Mouse (Mus musculus): ENCODE data around the gene Fbxl17. TPM values are rescaled to one million over a fixed set of nuclear protein-coding genes. Genes with fewer than 3 reads are reported as not detected.

The Fbxl17 gene
- total RNA-seq, 2 experiments from 2014 or later, result 58.0 to 59.9 TPM

GRCm38 (mm10) chr17:63158436-63158835 lies 341.4 kb downstream of the Fbxl17 start:
- intact Hi-C loops (cut with DNase I), result no loop called here
- no peak for DNase-seq (ENCODE audit: low spot score in 2 of 2)

- no peak for DNase-seq (ENCODE audit: low spot score in 2 of 2)
- intact Hi-C loops (cut with DNase I), result no loop called here
These were observed 341.9 kb downstream of the Fbxl17 start for GRCm38 (mm10) chr17:63157906-63158305.

GRCm38 (mm10) chr17:63157019-63157418 lies 342.8 kb downstream of the Fbxl17 start:
- no peak for DNase-seq (ENCODE audit: low spot score in 2 of 2)
- intact Hi-C loops (cut with DNase I), result no loop called here

- DNase-seq (ENCODE audit: low spot score in 2 of 2), result no peak
- intact Hi-C loops (cut with DNase I), result no loop called here
These were observed 353.3 kb downstream of the Fbxl17 start for GRCm38 (mm10) chr17:63146514-63146913.

- intact Hi-C loops (cut with DNase I), result no loop called here
- DNase-seq (ENCODE audit: low spot score in 2 of 2), result peak in 1 of 2 experiments; percentile 39
These were observed 353.9 kb downstream of the Fbxl17 start for GRCm38 (mm10) chr17:63145751-63146491.

GRCm38 (mm10) chr17:63145311-63145741 lies 354.5 kb downstream of the Fbxl17 start:
- intact Hi-C loops (cut with DNase I), result no loop called here
- DNase-seq (ENCODE audit: low spot score in 2 of 2), result no peak

GRCm38 (mm10) chr17:63143825-63144224 lies 356.0 kb downstream of the Fbxl17 start:
- no peak for DNase-seq (ENCODE audit: low spot score in 2 of 2)
- intact Hi-C loops (cut with DNase I), result no loop called here

GRCm38 (mm10) chr17:63134805-63135204 lies 365.0 kb downstream of the Fbxl17 start:
- intact Hi-C loops (cut with DNase I), result no loop called here
- DNase-seq (ENCODE audit: low spot score in 2 of 2), result no peak

- intact Hi-C loops (cut with DNase I), result no loop called here
- no peak for DNase-seq (ENCODE audit: low spot score in 2 of 2)
These were observed 377.4 kb downstream of the Fbxl17 start for GRCm38 (mm10) chr17:63122427-63122826.

- DNase-seq (ENCODE audit: low spot score in 2 of 2), result no peak
- intact Hi-C loops (cut with DNase I), result no loop called here
These were observed 380.1 kb downstream of the Fbxl17 start for GRCm38 (mm10) chr17:63119701-63120100.

- intact Hi-C loops (cut with DNase I), result no loop called here
- no peak for DNase-seq (ENCODE audit: low spot score in 2 of 2)
These were observed 380.7 kb downstream of the Fbxl17 start for GRCm38 (mm10) chr17:63119077-63119476.

- intact Hi-C loops (cut with DNase I), result no loop called here
- DNase-seq (ENCODE audit: low spot score in 2 of 2), result no peak
These were observed 382.7 kb downstream of the Fbxl17 start for GRCm38 (mm10) chr17:63117130-63117529.

- DNase-seq (ENCODE audit: low spot score in 2 of 2), result no peak
- intact Hi-C loops (cut with DNase I), result no loop called here
These were observed 385.3 kb downstream of the Fbxl17 start for GRCm38 (mm10) chr17:63114399-63115085.

GRCm38 (mm10) chr17:63112826-63113225 lies 387.0 kb downstream of the Fbxl17 start:
- intact Hi-C loops (cut with DNase I), result no loop called here
- DNase-seq (ENCODE audit: low spot score in 2 of 2), result no peak

- no peak for DNase-seq (ENCODE audit: low spot score in 2 of 2)
- intact Hi-C loops (cut with DNase I), result no loop called here
These were observed 388.8 kb downstream of the Fbxl17 start for GRCm38 (mm10) chr17:63110994-63111393.

GRCm38 (mm10) chr17:63110211-63110755 lies 389.5 kb downstream of the Fbxl17 start:
- intact Hi-C loops (cut with DNase I), result no loop called here
- no peak for DNase-seq (ENCODE audit: low spot score in 2 of 2)

- no peak for DNase-seq (ENCODE audit: low spot score in 2 of 2)
- intact Hi-C loops (cut with DNase I), result no loop called here
These were observed 391.8 kb downstream of the Fbxl17 start for GRCm38 (mm10) chr17:63108035-63108434.

- intact Hi-C loops (cut with DNase I), result no loop called here
- no peak for DNase-seq (ENCODE audit: low spot score in 2 of 2)
These were observed 392.3 kb downstream of the Fbxl17 start for GRCm38 (mm10) chr17:63107515-63107914.

- intact Hi-C loops (cut with DNase I), result no loop called here
- no peak for DNase-seq (ENCODE audit: low spot score in 2 of 2)
These were observed 404.3 kb downstream of the Fbxl17 start for GRCm38 (mm10) chr17:63095553-63095952.

GRCm38 (mm10) chr17:63095017-63095416 lies 404.8 kb downstream of the Fbxl17 start:
- intact Hi-C loops (cut with DNase I), result no loop called here

GRCm38 (mm10) chr17:63093184-63093583 lies 406.6 kb downstream of the Fbxl17 start:
- no peak for DNase-seq (ENCODE audit: low spot score in 2 of 2)
- intact Hi-C loops (cut with DNase I), result no loop called here

More at GRCm38 (mm10) chr17:63095017-63095416, 404.8 kb downstream of the Fbxl17 start:
- no peak for DNase-seq (ENCODE audit: low spot score in 2 of 2)

All from left cerebral cortex, postnatal 14 days (tissue).